Mouse (Mus musculus): ENCODE data around the gene Ramp1. TPM values are rescaled to one million over a fixed set of nuclear protein-coding genes. Genes with fewer than 3 reads are reported as not detected.

Ramp1 gene
- total and polyA plus RNA-seq, 3 experiments, result 4.1 to 5.6 TPM; not detected in 1

DNA sequence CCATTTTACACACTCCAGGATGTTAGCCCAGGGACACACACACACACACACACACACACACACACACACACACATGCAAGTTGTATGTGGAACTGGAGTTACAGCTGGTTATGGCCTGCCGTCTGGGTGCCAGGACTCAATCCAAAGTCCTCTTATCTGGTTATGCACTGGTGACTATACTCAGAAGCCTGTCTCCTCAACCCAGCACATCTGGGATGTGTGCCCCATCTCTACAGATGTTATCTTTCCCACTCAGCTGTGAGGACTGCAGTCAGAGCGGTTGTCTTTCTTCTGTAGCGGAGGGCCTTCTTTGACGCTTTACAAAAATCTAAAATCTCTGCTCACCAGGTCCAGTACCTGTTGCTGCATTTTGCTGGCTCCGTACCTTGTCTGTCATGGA, 4.8 kb upstream of the Ramp1 start (continued):
- TF ChIP-seq GABPA (IDR thresholded peaks at IDR 0.05; ENCODE audit: low read depth, low read length) (no peak), SMC3 (IDR thresholded peaks at IDR 0.05; ENCODE audit: low read depth, low read length) (no peak), ETS1 (IDR thresholded peaks at IDR 0.05; ENCODE audit: low read depth, low read length) (peak; percentile 89), POLR2AphosphoS5 (IDR thresholded peaks at IDR 0.05; ENCODE audit: borderline replicate concordance, low read depth, low read length) (no peak), POLR2AphosphoS2 (IDR thresholded peaks at IDR 0.05; ENCODE audit: low read length) (no peak), USF1 (IDR thresholded peaks at IDR 0.05; ENCODE audit: low read depth, low read length) (no peak), ZNF384 (IDR thresholded peaks at IDR 0.05; ENCODE audit: low read depth, low read length) (no peak)

GRCm38 (mm10) chr1:91176026-91176425, 3.6 kb upstream of the Ramp1 start:
- Histone ChIP-seq H3K4me3 (ENCODE audit: control insufficient read depth in 1 of 2, insufficient read depth in 1 of 2, low read depth in 2 of 2, low read length in 2 of 2) (no peak overlapping the region), H3K27me3 (ENCODE audit: control insufficient read depth in 1 of 2, insufficient read depth in 2 of 2, low read length in 2 of 2) (no peaks in the 10 kb centered on the region), H3K79me2 (ENCODE audit: control insufficient read depth, insufficient read depth, low read length, poor library complexity) (no peaks in the 10 kb centered on the region), H3K4me1 (ENCODE audit: control insufficient read depth in 1 of 2, insufficient read depth in 2 of 2, low read length in 2 of 2) (peaks cover 17 to 32% of the 10 kb centered on the region in 2 experiments), H3K9me3 (replicated peaks; ENCODE audit: insufficient read depth, low read length) (no peaks in the 10 kb centered on the region), H3K27ac (ENCODE audit: control insufficient read depth, low read depth, low read length) (peak overlapping the region; percentile 66; the same call in 1 of the 2 replicates), H3K36me3 (ENCODE audit: control insufficient read depth in 1 of 2, insufficient read depth in 2 of 2, low read length in 2 of 2) (peaks cover 0 to 17% of the 10 kb centered on the region in 2 experiments; a peak in 2 of 4 replicates), H3K9ac (ENCODE audit: control insufficient read depth, low read depth, low read length, poor library complexity, severe bottlenecking) (no peak overlapping the region)
- DNase-seq (ENCODE audit: low read depth, low spot score), result peak; percentile 76
- no peak for TF ChIP-seq HCFC1 (IDR thresholded peaks at IDR 0.05; ENCODE audit: low read depth, low read length)
- TF ChIP-seq ZC3H11A (IDR thresholded peaks at IDR 0.05; ENCODE audit: low read depth, low read length), result no peak
- no peak for TF ChIP-seq MEF2A (IDR thresholded peaks at IDR 0.05; ENCODE audit: extremely low read depth, insufficient replicate concordance, low read depth, low read length, poor library complexity, severe bottlenecking)
- TF ChIP-seq GABPA (IDR thresholded peaks at IDR 0.05; ENCODE audit: low read depth, low read length), result no peak
- peak; percentile 35; the same call in 1 of the 2 replicates for TF ChIP-seq RCOR1 (IDR thresholded peaks at IDR 0.05; ENCODE audit: low read depth, low read length)
- TF ChIP-seq POLR2AphosphoS5 (IDR thresholded peaks at IDR 0.05; ENCODE audit: borderline replicate concordance, low read depth, low read length), result no peak
- TF ChIP-seq CHD1 (IDR thresholded peaks at IDR 0.05; ENCODE audit: low read depth, low read length), result no peak
- TF ChIP-seq NELFE (IDR thresholded peaks at IDR 0.05; ENCODE audit: low read depth, low read length), result no peak
- no peak for TF ChIP-seq USF1 (IDR thresholded peaks at IDR 0.05; ENCODE audit: low read depth, low read length)
- no peak for TF ChIP-seq CTCF (IDR thresholded peaks at IDR 0.05 in 2 of 3, conservative IDR thresholded peaks at IDR 0.05 in 1 of 3; ENCODE audit: control insufficient read depth in 1 of 3, insufficient read depth in 1 of 3, low read depth in 2 of 3, low read length in 3 of 3, poor library complexity in 1 of 3, severe bottlenecking in 1 of 3)
- TF ChIP-seq POLR2A (IDR thresholded peaks at IDR 0.05; ENCODE audit: control insufficient read depth in 1 of 2, insufficient read depth in 1 of 2, low read depth in 1 of 2, low read length in 2 of 2, poor library complexity in 1 of 2), result no peak
- no peak for TF ChIP-seq MAFK (IDR thresholded peaks at IDR 0.05; ENCODE audit: borderline replicate concordance, low read depth, low read length)
- TF ChIP-seq MAZ (IDR thresholded peaks at IDR 0.05; ENCODE audit: low read depth, low read length), result no peak
- TF ChIP-seq USF2 (IDR thresholded peaks at IDR 0.05; ENCODE audit: borderline replicate concordance in 1 of 2, insufficient read depth in 1 of 2, low read depth in 1 of 2, low read length in 2 of 2), result no peak
- no peak for TF ChIP-seq E2F4 (IDR thresholded peaks at IDR 0.05; ENCODE audit: borderline replicate concordance, low read depth, low read length)
- no peak for TF ChIP-seq ZNF384 (IDR thresholded peaks at IDR 0.05; ENCODE audit: low read depth, low read length)
- TF ChIP-seq GATA1 (IDR thresholded peaks at IDR 0.05; ENCODE audit: low read depth, low read length), result peak; percentile 30; the same call in 1 of the 2 replicates
- TF ChIP-seq TAL1 (IDR thresholded peaks at IDR 0.05; ENCODE audit: low read length), result peak; percentile 11; the same call in 1 of the 2 replicates
- TF ChIP-seq ETS1 (IDR thresholded peaks at IDR 0.05; ENCODE audit: low read depth, low read length), result peak; percentile 45; the same call in 1 of the 2 replicates
- peak; percentile 74 to 91 for TF ChIP-seq EP300 (IDR thresholded peaks at IDR 0.05; ENCODE audit: low read depth in 1 of 2, low read length in 2 of 2)
- TF ChIP-seq JUND (IDR thresholded peaks at IDR 0.05; ENCODE audit: low read depth, low read length), result no peak
- no peak for TF ChIP-seq ZKSCAN1 (IDR thresholded peaks at IDR 0.05; ENCODE audit: low read depth, low read length)
- TF ChIP-seq SMC3 (IDR thresholded peaks at IDR 0.05; ENCODE audit: low read depth, low read length), result no peak
- TF ChIP-seq SIN3A (IDR thresholded peaks at IDR 0.05; ENCODE audit: low read length), result peak; percentile 56; the same call in 1 of the 2 replicates
- no peak for TF ChIP-seq KAT2A (conservative IDR thresholded peaks at IDR 0.05; ENCODE audit: low read depth, low read length)
- peak; percentile 96 for TF ChIP-seq MYB (IDR thresholded peaks at IDR 0.05; ENCODE audit: low read depth, low read length)
- TF ChIP-seq MXI1 (IDR thresholded peaks at IDR 0.05; ENCODE audit: low read depth, low read length), result peak; percentile 25; the same call in 1 of the 2 replicates
- TF ChIP-seq ELF1 (IDR thresholded peaks at IDR 0.05; ENCODE audit: low read depth, low read length), result no peak
- TF ChIP-seq RAD21 (IDR thresholded peaks at IDR 0.05; ENCODE audit: low read depth, low read length), result no peak
- TF ChIP-seq CHD2 (IDR thresholded peaks at IDR 0.05; ENCODE audit: low read length), result no peak
- no peak for TF ChIP-seq MYC (IDR thresholded peaks at IDR 0.05; ENCODE audit: low read depth, low read length)
- TF ChIP-seq UBTF (IDR thresholded peaks at IDR 0.05; ENCODE audit: borderline replicate concordance, insufficient read depth, low read depth, low read length), result no peak
- peak; percentile 76 for TF ChIP-seq TCF12 (IDR thresholded peaks at IDR 0.05; ENCODE audit: low read depth, low read length)
